Mouse (Mus musculus) cerebellum, postnatal 25 days (tissue): ENCODE results near the gene Ankrd34b.
A peak's percentile ranks its signal among the peaks of the same experiment; 100 is the strongest.

ENCODE experiments used
- DNase-seq, 2 experiments: peaks; one replicate each; pipeline ENCODE4 v3.0.0; 2021; ENCODE audit warnings: mixed read lengths in 2 of 2

Gene Ankrd34b

DNA sequence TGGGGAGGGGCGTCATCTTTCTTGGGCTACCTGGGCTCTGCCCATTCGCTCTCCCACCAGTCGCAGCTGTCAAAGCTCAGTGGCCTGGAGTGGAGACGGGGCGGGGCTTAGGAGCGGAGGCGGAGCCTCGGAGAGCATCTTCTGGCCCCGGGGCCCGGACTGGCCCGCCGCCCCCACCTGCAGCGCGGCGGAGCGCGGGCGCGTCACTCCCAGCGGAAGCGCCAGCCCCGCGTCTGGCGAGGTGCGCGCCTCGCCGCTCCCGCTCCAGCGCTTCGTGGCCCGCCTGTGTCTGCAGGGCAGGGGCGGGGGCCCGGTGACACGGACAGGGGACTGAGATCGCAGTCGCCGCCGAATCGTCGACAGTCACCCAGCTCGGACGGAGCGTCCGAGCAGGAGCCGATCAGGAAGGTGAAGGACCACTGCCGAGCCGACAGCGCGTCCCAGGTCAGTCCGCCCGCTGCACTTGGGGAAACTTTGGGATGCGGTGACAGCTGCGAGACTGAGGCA, at the start of gene Ankrd34b:
TSS of gene Ankrd34b (plus strand) at position 139 of the 507 bp plus-strand sequence.
- peak; percentile 89 to 95 for DNase-seq

DNA sequence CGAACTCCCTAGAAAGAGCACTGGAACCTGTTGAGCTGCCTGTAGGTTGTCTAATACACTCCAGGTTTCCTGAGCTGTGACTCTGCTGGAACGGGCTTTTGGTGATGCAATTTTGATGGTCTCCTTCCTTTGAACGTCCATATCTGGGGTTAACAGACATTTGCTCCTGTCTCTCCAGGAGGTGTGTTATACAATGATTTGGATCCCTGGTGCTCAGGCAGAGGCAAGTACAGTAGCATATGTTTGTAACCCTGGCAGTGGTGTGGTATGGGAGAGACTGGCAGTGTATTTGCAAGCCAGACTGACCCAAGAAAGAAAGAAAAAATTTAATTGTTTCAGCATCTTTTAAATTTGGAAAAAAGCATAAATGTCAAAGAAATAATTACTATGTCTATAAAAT, 38.3 kb upstream of the Ankrd34b start:
- no peak for DNase-seq

DNA sequence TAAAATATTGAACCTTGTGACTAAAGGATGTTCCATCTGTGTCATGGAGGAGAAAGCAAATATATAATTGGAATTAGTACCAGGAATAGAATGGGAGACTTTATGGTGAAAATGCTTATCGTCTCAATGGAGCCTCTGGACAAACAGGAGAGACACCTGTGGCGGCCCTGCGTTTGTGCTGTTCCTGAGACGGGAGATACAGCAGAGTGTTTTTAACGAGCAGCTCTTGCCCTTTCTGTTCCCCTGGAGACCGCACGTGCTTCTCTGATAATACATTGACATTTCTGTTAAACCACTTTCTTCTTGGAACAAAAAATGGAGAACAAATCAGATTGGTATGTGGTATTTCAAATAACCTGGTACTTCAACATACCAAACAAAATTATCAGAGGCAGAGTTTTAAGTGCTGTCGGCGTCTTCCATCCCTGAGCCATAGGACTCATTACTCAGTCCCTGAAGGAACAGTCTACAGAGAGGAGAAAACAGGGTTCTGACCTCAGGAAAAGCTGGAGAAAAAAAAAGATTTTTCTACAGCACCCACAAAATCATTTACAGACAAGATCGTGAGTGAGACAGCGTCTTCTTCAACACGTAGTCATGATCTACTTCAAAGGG, 32.5 kb upstream of the Ankrd34b start:
- no peak for DNase-seq

DNA sequence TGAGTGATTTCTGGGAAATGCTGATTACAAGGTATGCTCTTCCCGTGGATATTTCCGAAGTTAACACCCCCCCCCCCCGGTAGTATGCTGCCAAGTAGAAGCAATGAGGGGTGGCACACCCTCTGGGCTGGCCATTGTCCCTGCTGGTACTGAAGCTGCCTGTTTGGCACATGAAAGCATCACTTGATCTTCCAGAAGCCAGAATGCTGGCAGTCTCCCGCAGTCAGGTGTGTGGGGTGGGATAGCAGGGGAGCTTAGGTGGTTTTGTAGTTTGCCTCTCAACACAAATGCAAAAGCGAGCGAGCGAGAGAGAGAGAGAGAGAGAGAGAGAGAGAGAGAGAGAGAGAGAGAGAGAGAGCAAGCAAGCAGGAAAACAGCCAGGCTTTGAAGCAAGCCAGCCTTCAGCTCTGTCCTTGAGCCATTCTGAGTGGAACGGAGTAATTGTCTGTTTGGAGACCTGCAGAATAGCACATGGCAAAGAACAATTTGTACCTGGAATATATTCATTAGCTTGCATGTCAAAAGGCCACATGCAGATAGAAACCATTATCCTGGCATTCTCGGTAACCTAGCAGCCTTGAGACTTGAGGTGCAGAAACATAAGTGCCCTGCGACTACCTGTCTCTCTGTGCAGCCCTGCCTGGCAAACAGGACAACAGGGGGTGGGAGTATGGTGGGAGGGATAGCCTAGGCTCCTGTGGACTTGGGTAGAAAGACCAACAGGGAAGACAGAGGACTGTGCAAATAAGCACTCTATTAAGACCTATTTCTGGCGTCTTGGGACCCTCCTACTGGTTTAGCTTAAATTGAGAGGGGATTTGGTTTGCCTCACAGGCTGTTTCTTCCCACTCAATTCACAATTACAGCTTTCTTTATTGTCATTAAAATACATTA, 27.0 kb upstream of the Ankrd34b start:
- DNase-seq: peak; percentile 53 to 58

DNA sequence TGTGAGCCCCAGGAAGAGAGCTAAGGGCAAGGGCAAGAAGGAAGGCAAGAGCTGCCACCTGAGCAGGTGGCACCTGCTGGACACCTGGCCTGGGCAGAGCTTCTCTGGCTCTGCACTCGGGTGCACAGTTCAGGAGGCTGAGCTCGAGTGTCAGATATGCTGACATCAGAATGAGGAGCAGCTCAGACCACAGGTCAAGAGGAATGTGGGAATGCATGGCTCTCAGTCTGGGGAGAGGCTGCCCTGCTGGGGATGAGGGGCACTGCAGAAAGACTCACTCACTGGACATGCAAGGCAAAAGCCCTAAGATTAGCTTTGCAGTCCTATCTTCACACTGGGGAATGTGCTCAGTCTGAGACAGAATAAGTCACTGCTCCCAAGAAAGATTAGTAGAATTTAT, 23.6 kb upstream of the Ankrd34b start:
- DNase-seq: peak in 1 of 2 experiments; percentile 17

DNA sequence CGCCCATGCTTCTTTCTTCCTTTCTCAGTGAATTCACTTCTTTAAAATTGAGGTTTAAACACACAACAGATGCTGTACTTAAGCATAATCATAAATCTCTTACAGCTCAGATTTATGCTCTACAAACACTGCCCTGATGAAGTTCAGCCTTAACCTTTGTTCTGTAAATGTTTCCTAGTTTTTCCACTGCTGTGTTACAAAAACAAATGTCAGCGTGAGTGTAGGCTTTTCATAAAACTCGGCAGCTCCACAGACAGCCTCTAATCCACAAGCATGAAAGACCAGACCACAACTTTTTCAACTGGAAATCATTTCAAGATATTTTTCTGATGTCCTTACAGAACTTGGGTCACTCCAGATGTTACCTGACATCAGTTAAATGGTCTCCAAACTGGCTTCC, 22.2 kb upstream of the Ankrd34b start:
- no peak for DNase-seq

DNA sequence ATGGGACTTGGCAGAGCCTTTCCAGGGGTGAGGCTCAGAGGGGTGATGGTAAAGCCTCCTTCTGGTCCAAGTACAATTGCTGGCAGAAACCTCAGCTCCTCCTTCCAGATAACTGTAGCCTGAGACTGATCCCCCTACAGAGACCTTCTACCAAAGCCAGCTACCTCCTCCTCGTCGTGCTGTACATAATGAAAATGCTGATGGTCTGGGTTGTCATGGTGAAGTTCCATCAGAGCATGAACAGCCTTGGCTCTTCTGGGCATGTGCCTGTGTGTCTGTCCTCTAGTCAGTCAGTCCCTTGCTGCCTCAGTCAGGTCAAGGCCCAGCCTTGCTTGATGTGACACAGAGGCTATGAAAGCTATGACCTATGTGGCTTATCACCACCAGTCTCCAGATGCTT, 15.2 kb upstream of the Ankrd34b start:
- no peak for DNase-seq

DNA sequence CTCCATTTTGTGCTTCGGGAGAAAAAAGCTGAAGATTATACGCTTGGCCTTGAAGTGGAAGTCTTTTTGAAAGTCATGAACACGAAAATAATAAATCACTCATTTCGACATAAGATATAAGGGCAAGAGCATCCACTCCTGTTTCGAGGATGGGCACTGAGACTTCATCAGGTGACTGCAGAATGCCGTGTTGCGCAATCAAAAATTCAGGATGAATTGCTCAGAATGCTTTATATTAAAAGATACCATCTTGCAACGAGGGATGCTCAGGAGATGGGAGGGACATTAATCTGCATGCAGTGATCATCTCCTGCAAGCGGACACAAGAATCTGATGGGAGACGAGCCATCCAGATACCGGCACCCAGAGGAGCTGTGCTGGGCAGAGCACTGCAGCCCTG, 6.1 kb upstream of the Ankrd34b start:
- no peak for DNase-seq

DNA sequence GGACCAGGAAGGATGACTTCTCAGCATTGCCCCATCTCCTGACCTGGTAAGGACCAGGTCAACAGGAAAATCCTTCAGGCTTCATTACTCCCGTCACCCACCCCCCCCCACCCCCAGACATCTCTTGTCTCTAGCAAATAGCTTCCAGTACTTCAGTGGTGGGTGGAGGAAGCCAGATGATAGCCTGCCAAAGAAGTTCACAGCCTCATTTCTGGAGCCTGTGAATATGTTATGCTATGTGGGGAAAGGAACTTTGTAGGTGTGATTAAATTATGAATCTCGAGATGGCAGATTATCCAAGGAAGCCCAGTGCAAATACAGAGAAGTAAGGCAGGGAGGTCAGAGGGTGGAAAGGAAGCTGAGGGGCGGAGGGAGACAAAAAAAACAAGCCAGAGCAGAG, 2.0 kb upstream of the Ankrd34b start:
- DNase-seq: no peak

DNA sequence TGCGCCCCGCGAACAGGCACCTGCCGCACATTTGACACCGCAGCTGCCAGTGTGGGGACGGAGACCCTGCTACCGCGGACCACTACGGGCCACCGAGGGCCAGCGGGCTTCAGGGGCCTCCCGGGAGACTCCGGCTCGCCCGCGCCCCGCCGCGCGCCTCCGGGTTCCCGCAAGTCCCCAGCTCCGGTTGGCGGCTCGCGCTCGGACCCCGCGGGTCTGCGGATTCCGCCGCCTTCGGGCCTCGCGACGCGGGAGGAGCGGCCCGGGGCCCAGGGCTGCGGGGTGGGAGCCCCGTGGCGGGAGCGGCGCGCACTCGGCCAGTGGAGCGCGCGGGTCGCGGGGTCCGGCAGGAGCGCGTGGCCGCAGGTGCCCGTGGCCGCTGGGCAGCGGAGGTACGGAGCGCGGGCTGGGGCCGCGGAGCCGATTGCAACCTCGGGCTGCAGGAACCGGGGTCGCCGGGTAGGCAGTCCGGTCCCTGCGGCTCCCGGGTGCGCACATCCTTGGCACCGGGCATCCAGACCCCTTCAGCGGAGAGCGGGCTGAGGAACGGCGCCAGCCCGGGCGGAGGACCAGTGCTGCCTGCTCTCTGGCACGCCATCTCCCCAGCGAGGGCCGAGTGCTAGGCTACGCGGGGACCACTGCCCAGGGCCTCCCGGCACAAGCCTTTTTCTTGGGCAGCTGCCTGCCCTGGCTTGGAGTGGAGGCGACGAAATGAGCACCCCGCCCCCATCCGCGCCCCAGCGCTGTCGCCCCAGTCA, 777 bp downstream of the Ankrd34b start:
- DNase-seq: peak; percentile 69 to 73

DNA sequence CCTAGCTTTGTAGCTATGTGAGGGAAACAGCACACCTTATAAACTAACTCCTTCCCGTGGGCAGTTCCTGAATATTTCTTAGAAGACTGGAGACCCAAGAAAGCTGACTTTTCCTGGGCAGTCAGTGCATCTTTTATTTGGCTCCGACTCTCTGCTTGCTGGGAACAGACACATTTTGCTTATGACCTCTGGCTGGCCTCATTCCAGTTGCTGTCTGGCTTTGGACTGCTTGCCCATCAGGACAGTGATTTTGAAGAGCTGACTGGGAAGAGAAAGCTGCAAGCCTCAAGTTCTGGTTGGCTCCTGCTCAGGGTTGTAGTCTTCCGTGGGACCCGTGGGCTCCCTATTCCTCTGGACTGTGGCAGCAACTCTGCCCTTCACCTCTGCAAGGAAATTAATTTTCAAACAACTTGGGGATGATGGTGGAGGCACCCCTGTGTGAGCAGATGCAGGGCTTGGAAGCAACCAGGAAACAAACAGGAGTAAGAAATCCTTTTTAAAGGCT, 1.7 kb downstream of the Ankrd34b start:
- peak; percentile 13 to 45 for DNase-seq

DNA sequence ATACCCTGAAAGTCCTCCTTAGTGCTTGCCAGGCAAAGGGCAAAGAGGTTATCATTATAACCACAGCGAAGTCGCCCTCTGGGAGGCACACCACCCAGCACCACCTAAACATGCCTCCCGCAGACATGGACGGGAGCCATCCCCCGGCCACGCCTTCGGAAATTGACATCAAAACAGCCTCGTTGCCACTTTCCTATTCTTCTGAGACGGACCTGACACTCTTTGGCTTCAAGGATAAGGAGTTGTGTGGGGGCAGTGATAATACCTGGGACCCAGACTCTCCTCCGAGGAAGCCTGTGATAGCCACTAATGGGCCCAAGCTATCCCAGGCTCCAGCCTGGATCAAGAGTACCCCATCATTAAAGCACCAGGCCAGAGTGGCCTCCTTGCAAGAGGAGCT, 13.0 kb downstream of the Ankrd34b start:
- DNase-seq: no peak

DNA sequence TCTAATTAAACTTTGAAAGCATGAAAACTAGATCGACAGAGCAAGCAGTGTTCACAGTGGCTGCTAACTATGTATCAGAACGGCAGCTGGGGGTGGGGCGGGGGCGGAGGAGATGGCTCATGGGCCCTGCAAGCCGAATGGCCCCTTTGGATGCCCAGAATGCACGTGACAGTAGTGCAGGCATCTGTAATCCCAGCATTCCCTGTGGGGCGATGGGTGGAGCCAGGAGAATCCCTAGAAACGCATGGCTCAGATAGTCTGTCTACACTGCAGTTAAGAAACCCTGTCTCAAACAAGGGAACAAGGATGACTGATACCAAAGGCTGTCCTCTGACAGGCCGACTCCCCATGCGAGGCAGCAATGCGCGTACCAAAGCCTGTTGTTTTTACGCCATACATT, 14.6 kb downstream of the Ankrd34b start:
- DNase-seq: no peak

DNA sequence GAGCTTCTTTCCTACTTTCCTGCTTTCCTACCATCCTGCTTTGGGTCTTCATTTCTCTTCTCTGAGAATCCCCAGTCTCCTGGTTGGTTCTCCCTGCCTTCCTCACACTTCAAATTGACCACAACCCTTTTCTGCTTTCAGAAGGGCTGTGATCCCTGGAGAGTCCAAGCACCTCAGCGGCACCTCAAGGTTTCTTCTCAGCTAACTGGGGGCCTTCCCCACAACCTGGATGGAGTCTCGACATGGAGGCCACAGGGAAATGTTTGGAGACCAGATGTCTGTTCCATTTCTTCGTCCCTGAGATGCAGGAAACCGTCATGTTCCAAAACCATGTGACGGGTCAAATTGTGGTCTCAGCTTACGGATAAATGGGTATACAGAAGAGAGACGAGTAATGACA, 21.2 kb downstream of the Ankrd34b start:
- DNase-seq: no peak

DNA sequence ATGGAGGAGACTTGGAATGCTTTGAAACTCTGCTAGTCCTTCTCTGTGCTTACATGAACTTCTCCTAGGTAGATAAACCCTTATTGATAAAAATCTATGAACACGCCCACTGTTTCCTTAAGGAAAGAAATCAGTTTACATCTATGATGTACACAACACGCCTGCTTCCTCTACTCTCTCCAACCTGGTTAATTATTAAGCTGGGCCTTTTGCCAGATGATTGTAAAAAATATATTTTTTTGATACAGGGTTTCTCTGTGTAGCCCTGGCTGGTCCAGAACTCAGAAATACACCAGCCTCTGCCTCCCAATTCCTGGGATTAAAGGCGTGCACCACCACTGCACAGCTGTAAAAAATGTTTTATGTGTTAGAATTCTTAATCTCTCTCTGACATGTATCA, 39.0 kb downstream of the Ankrd34b start:
- no peak for DNase-seq

DNA sequence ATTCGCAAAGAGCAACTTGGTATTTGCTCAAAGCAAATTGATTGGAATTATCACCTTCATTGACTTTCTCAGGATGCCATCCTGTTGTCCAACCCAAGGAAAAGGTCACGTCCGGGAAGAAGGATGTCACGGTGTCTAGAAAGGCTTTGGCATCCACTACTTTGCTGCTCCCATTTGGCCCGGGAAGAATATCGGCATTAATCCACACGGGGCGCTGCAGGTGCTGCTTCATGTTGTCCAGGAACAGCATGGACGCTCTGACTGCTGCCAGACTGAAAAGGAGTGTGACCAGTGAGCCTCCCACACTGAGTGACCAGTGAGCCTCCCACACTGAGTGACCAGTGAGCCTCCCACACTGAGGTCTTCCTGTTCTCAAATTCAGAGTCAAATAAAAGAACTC, 42.2 kb downstream of the Ankrd34b start:
- peak in 1 of 2 experiments; percentile 25 for DNase-seq

DNA sequence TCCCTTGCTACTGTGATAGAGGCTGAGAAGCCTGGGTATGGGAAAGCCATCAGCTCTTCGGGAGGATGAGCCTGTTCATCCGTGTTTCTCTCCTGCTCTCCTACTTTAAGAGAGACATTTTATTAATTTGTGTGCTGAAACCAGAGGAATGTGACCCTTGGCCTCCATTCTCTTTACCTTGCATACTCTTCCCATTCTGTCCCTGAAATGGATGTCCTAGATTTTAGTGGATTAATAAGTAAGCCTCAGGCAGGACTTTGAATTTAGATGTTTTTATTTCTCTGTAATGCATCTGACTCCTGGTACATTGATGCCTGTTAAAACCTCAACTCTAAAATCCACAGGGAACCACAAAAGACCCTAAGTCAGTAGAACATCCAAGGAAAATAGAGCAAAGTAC, 43.7 kb downstream of the Ankrd34b start:
- DNase-seq: no peak

DNA sequence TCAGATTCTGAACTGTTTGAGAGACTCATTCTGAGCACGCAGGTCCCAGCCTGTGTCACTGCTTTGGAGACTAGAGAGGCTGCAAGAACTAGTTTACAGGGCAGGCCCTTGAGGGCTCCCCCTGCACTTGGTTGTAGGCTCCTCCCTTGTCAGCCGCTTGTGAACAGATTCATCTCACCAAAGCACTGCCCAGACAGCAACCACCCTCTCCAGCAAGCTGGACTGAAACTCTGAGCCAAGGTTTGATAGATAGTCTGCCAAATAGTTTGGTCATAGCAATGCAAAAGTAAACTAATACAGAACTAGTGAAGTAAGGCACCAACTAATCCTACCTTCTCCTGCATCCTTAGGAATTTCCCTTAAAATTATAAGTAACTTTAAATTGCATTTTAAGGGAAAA, 44.5 kb downstream of the Ankrd34b start:
- no peak for DNase-seq

DNA sequence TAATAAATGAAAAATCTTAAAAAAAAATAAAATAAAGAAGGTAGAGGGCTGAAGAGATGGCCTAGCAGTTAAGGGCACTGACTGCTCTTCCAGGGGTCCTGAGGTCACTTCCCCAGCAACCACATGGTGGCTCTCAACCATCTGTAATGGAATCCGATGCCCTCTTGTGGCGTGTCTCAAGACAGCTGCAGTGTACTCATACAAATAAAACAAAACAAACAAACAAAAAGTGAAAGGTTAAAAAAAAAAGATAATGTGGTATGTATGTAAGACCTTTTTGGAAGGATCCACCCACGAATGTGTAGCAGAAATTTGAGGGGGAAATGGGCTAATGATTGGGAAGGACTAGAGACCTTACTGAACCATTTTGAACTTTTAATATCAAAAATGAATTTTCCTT, 57.7 kb downstream of the Ankrd34b start:
- DNase-seq: peak; percentile 37 to 61

DNA sequence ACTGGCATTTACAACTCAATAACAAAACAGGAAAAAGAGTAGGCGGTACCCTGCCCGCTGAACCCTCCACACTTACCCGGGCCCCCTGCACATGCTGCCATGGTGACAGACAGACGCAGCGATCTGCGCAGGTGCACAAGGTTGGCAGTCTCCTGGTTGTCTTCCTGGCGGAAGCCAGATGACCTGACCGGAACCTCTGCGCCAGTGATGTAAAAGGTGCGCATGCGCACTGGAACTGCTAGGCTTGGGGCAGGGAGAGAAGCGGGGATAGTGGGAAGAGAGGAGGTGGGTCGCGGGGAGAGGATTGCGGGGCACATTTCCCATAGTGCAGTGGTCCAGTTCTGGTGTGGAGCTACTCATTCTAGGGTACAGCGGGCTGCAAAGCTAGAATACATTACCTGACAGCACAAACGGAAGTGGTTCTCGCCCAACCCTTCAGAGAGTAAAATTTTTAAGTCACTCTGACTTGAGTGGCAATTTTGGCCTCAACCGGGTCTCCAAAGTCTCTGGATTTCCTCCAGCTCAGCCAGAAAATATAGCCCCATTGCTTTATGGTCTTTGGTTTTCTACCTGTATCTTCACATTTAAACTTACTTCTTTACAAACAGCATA, 58.3 kb downstream of the Ankrd34b start, which contains the start of gene Fam151b:
TSS of gene Fam151b (minus strand) at position 164 of the 612 bp plus-strand sequence.
- DNase-seq: peak; percentile 92 to 95

DNA sequence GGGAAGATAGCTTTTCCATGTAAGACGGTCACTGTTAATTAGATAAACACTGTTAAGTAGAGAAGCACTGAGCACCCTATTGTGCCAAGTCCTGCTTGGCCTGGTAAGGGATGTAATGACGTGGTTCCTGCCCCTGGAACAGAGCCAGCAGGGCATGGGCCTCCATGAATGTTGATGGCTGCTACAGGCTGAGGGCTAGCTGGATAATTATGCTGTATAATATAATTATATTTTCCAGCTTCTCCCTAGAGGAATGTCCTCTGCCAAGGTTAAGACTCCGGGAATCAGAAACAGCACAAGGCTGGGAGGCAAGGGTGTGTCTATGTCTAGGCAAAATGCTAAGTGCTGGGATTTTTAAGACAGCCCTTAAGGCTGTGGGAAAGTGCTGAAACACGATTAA, 65.1 kb downstream of the Ankrd34b start:
- DNase-seq: peak in 1 of 2 experiments; percentile 18
